Mouse (Mus musculus) bone marrow macrophage, adult 2 months (primary cell): ENCODE results near the gene Esm1.

Experiments
- CTCF ChIP-seq: IDR thresholded peaks from 2 replicates; pipeline ENCODE4 v1.5.1; 2012; ENCODE audit warnings: low read depth, mild to moderate bottlenecking, low read length, moderate library complexity
- POLR2A ChIP-seq: IDR thresholded peaks from 2 replicates; pipeline ENCODE4 v1.6.1; 2012; ENCODE audit warnings: mild to moderate bottlenecking, low read depth, low read length, borderline replicate concordance

GRCm38 (mm10) chr13:113200726-113201125 is 8.7 kb upstream of the Esm1 start:
- TF ChIP-seq POLR2A: no peak
- no peak for TF ChIP-seq CTCF
